In genomic region chr11:54478414-54478813, GRCm38 (mm10) we compare ENCODE assay signal across 10 mouse cellular contexts. TPM values are rescaled to one million over a fixed set of nuclear protein-coding genes. Genes with fewer than 3 reads are reported as not detected.
DNase-seq lines count a peak whose midpoint lies in the region; ATAC-seq and TF ChIP-seq lines count a peak whose summit lies in the region.
"Had no signal": no experiment of that assay in that cellular context is flagged by ENCODE, and none has a peak within 500 bp of the region (broad histone marks: within the 10 kb centered on the region; RNA-seq: fewer than 3 reads in every experiment).

No protein-coding gene starts in this region.

- H3K4me2 ChIP-seq in forebrain, postnatal 0 days (ENCODE audit: low read depth), result no peak overlapping the region
- no peak overlapping the region for H3K4me2 ChIP-seq in forebrain, embryonic 12.5 days
- H3K4me2 ChIP-seq: lung, embryonic 15.5 days had no signal

- peaks cover 5% of the 10 kb centered on the region; the same call in 1 of the 2 replicates for H3K36me3 ChIP-seq in forebrain, postnatal 0 days (ENCODE audit: insufficient read depth)
- peaks cover 12% of the 10 kb centered on the region for H3K36me3 ChIP-seq in forebrain, embryonic 12.5 days (replicated peaks)
- 0 out of 2 replicates have a peak, but pooled peaks cover 4% of the 10 kb centered on the region for H3K36me3 ChIP-seq in thymus, adult 2 months (ENCODE audit: control insufficient read depth, insufficient read depth, low read length)

- no peaks in the 10 kb centered on the region for H3K9me3 ChIP-seq in forebrain, postnatal 0 days (ENCODE audit: low read length)
- H3K9me3 ChIP-seq in forebrain, embryonic 12.5 days, result no peaks in the 10 kb centered on the region
- H3K9me3 ChIP-seq: lung, embryonic 15.5 days had no signal

- no peak for ATAC-seq in forebrain, postnatal 0 days
- ATAC-seq in forebrain, embryonic 12.5 days (ENCODE audit: low FRiP score), result no peak

- no peak for TF ChIP-seq POLR2A in thymus, adult 2 months (IDR thresholded peaks at IDR 0.05; ENCODE audit: control insufficient read depth, extremely low read depth, insufficient read depth, low read length, poor library complexity)

- H3K27me3 ChIP-seq in forebrain, postnatal 0 days (ENCODE audit: insufficient read depth, low read length), result no peaks in the 10 kb centered on the region
- H3K27me3 ChIP-seq in forebrain, embryonic 12.5 days, result no peaks in the 10 kb centered on the region
- no peaks in the 10 kb centered on the region for H3K27me3 ChIP-seq in thymus, adult 2 months (ENCODE audit: control insufficient read depth, insufficient read depth, low read length)
- H3K27me3 ChIP-seq: lung, embryonic 15.5 days had no signal

- peak; percentile 51 for TF ChIP-seq CTCF in forebrain, postnatal 0 days (IDR thresholded peaks at IDR 0.05; ENCODE audit: low read depth)
- no peak for TF ChIP-seq CTCF in thymus, adult 2 months (IDR thresholded peaks at IDR 0.05; ENCODE audit: borderline replicate concordance, control insufficient read depth, extremely low read depth, insufficient read depth, low read length, poor library complexity)

- WGBS in forebrain, postnatal 0 days, result 91% methylated on average over 1 of the region's 1 CpGs
- 92% methylated on average over 1 of the region's 1 CpGs for WGBS in forebrain, embryonic 12.5 days
- WGBS in thymus, adult 2 months, result 95% methylated on average over 1 of the region's 1 CpGs

- H3K4me1 ChIP-seq in forebrain, postnatal 0 days (ENCODE audit: insufficient read depth), result no peaks in the 10 kb centered on the region
- no peaks in the 10 kb centered on the region for H3K4me1 ChIP-seq in forebrain, embryonic 12.5 days
- H3K4me1 ChIP-seq in thymus, adult 2 months (replicated peaks; ENCODE audit: control insufficient read depth, insufficient read depth, low read length), result no peaks in the 10 kb centered on the region
- H3K4me1 ChIP-seq: lung, embryonic 15.5 days had no signal

- no peak overlapping the region for H3K4me3 ChIP-seq in forebrain, postnatal 0 days (ENCODE audit: low read depth, low read length)
- H3K4me3 ChIP-seq in forebrain, embryonic 12.5 days (replicated peaks), result no peak overlapping the region
- H3K4me3 ChIP-seq in thymus, adult 2 months (ENCODE audit: control insufficient read depth, insufficient read depth, low read length), result no peak overlapping the region
- H3K4me3 ChIP-seq: lung, embryonic 15.5 days had no signal

- no peak for DNase-seq in forebrain, postnatal 0 days
- peak; percentile 35 for DNase-seq in thymus, adult 2 months
- no peak for DNase-seq in thymus, adult 18-20 months
- peak; percentile 12 for DNase-seq in hindlimb bud, embryonic 11.5 days (ENCODE audit: extremely low spot score, low read depth, low spot score)
- no peak for DNase-seq in ovary, adult 18-20 months (ENCODE audit: low spot score)
- no peak for DNase-seq in right cerebral cortex, postnatal 25 days
- no peak for DNase-seq in ovary, postnatal 36 days (ENCODE audit: low spot score)
- DNase-seq: right cerebral cortex, postnatal 14 days had no signal

- H3K27ac ChIP-seq in forebrain, postnatal 0 days (ENCODE audit: low read depth, low read length), result no peak overlapping the region
- no peak overlapping the region for H3K27ac ChIP-seq in forebrain, embryonic 12.5 days
- no peak overlapping the region for H3K27ac ChIP-seq in thymus, adult 2 months (ENCODE audit: control insufficient read depth, insufficient read depth, low read length)
- H3K27ac ChIP-seq: lung, embryonic 15.5 days had no signal

- H3K9ac ChIP-seq in forebrain, postnatal 0 days, result no peak overlapping the region
- no peak overlapping the region for H3K9ac ChIP-seq in forebrain, embryonic 12.5 days
- H3K9ac ChIP-seq: lung, embryonic 15.5 days had no signal

RNA-seq across cellular contexts. Expression of gene Fnip1, which starts 40.4 kb away (rescaled TPM):
- 28.1 and 31.8 TPM in 2 replicates for total RNA-seq in forebrain, postnatal 0 days (2014; rRNA removed)
- 5.0 and 6.9 TPM in 2 replicates for polyA plus RNA-seq in forebrain, postnatal 0 days (2015; fragmentation: Nextera tagmentation; extraction: Ambion mirVana)
- polyA plus RNA-seq in forebrain, embryonic 12.5 days (2016; fragmentation: Nextera tagmentation; extraction: Ambion mirVana), result 12.4 and 13.8 TPM in 2 replicates
- polyA plus RNA-seq in thymus, adult 2 months (2012; rRNA removed), result 2.7 and 3.2 TPM in 2 replicates

RNA-seq across cellular contexts. Expression of gene Rapgef6, which starts 44.2 kb away (rescaled TPM):
- 42.1 and 64.5 TPM in 2 replicates for total RNA-seq in forebrain, postnatal 0 days (2014; rRNA removed)
- polyA plus RNA-seq in forebrain, postnatal 0 days (2015; fragmentation: Nextera tagmentation; extraction: Ambion mirVana), result 12.7 and 23.5 TPM in 2 replicates
- 29.7 and 35.4 TPM in 2 replicates for polyA plus RNA-seq in forebrain, embryonic 12.5 days (2016; fragmentation: Nextera tagmentation; extraction: Ambion mirVana)
- 73.9 and 82.0 TPM in 2 replicates for polyA plus RNA-seq in thymus, adult 2 months (2012; rRNA removed)

Comparison
In these comparisons a context has a peak if more than half of its experiments do, and no peak if none do; other contexts are left out.
1. DNase-seq: peak in thymus, adult 2 months (single experiment) and hindlimb bud, embryonic 11.5 days (single experiment); none in forebrain, postnatal 0 days (single experiment), thymus, adult 18-20 months (0 of 2), ovary, adult 18-20 months (single experiment), right cerebral cortex, postnatal 25 days (single experiment) and ovary, postnatal 36 days (single experiment).